Mouse (Mus musculus): ENCODE data around the gene Mnx1.

DNA sequence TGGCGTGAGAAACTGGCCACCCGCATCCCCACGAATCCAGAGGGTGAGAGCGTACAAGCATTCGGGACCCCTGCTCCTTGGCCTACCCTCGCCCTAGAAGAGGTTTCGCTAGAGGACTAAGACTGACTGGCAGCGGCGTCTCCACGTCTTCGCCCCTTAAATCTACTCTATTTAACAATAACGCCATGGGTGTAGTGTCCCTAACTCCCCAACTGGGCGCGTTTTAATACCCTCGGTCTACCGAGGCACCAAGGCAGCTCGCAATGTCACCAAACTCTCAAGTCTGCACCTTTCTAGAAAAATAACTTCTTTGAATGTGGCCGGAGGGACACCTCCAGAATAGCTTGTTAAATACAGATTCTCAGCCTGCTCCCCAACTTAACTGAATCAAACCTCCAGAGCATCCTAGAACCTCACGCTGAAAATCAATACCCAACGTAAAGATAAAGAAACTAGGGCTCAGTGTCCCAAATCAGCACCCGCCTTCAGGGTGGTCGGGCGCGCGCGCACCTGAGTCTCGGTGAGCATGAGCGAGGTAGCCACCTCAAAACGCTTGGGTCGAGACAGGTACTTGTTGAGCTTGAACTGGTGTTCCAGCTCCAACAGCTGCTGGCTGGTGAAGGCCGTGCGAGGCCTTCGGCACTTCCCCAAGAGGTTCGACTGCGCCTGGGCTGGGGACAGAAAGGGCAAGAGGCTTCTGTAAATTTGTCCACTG lies 3.9 kb downstream of the Mnx1 start:
- TF ChIP-seq CTCF (IDR thresholded peaks at IDR 0.05; ENCODE audit: low read depth) (no peak), EP300 (IDR thresholded peaks at IDR 0.05; ENCODE audit: low read depth) (no peak)
